Comparison of ENCODE assay signal across 26 mouse cellular contexts in the genomic region with DNA sequence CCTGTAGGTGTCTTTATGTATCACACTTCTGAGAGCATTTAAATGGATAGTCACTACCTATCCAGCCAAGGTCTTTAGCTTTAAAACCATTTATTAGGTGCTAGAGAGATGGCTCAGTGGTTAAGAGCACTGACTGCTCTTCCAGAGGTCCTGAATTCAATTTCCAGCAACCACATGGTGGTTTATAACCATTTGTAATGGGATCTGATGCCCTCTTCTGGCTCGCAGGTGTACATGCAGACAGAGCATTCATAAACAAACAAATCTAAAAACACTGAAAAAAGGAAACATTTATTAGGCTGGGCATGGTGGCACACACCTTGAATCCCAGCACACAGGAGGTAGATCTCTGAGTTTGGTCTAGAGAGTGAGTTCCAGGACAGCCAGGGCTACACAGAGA. TPM values are rescaled to one million over a fixed set of nuclear protein-coding genes. Genes with fewer than 3 reads are reported as not detected.
DNase-seq lines count a peak whose midpoint lies in the region; ATAC-seq and TF ChIP-seq lines count a peak whose summit lies in the region.
"Had no signal": no experiment of that assay in that cellular context is flagged by ENCODE, and none has a peak within 500 bp of the region (broad histone marks: within the 10 kb centered on the region; RNA-seq: fewer than 3 reads in every experiment).

No protein-coding gene starts in this region.

- H3K27ac ChIP-seq in gastrocnemius, adult 2 months, result no peak overlapping the region
- H3K27ac ChIP-seq in layer of hippocampus, adult 2 months, result no peak overlapping the region
- no peak overlapping the region for H3K27ac ChIP-seq in midbrain, postnatal 0 days (ENCODE audit: low read depth, low read length)
- no peak overlapping the region for H3K27ac ChIP-seq in midbrain, embryonic 15.5 days
- H3K27ac ChIP-seq: heart, embryonic 15.5 days; hindbrain, embryonic 15.5 days; limb, embryonic 10.5 days; lung, embryonic 15.5 days; macrophage; midbrain, embryonic 10.5 days; neural tube, embryonic 15.5 days; stomach, embryonic 15.5 days had no signal

- intact Hi-C loops in gastrocnemius, adult 2 months (cut with DNase I), result loop anchor here (5.0 kb wide), 1 partner anchor 103 kb away; no protein-coding TSS in a partner anchor

- no peak for DNase-seq in gastrocnemius, adult 2 months
- DNase-seq in gastrocnemius, adult 18-20 months (ENCODE audit: low spot score), result no peak
- no peak for DNase-seq in layer of hippocampus, adult 2 months (ENCODE audit: low spot score in 2 of 2)
- DNase-seq in layer of hippocampus, postnatal 25 days (ENCODE audit: extremely low spot score in 1 of 2, low spot score in 1 of 2), result no peak
- no peak for DNase-seq in midbrain, postnatal 0 days (ENCODE audit: low spot score)
- DNase-seq in cerebellum, adult 11 months, result no peak
- DNase-seq: adrenal gland, postnatal 10 days; cerebellum, adult 8-10 months; gastrocnemius, postnatal 25 days; heart, postnatal 4 days; kidney, postnatal 4 days; layer of hippocampus, adult 9-11 months; right cerebral cortex, adult 18-20 months; thymus, adult 18-20 months; thymus, postnatal 36 days had no signal

- no peak overlapping the region for H3K4me2 ChIP-seq in midbrain, postnatal 0 days (ENCODE audit: low read depth, low read length, poor library complexity, severe bottlenecking)
- no peak overlapping the region for H3K4me2 ChIP-seq in midbrain, embryonic 15.5 days
- H3K4me2 ChIP-seq: heart, embryonic 15.5 days; hindbrain, embryonic 15.5 days; lung, embryonic 15.5 days; neural tube, embryonic 15.5 days; stomach, embryonic 15.5 days had no signal

- no peak overlapping the region for H3K9ac ChIP-seq in midbrain, postnatal 0 days (replicated peaks; ENCODE audit: low read length, poor library complexity, severe bottlenecking)
- no peak overlapping the region for H3K9ac ChIP-seq in midbrain, embryonic 15.5 days
- H3K9ac ChIP-seq: heart, embryonic 15.5 days; hindbrain, embryonic 15.5 days; lung, embryonic 15.5 days; neural tube, embryonic 15.5 days; stomach, embryonic 15.5 days had no signal

- H3K27me3 ChIP-seq in midbrain, postnatal 0 days (ENCODE audit: insufficient read depth, low read length), result no peaks in the 10 kb centered on the region
- H3K27me3 ChIP-seq in midbrain, embryonic 15.5 days (replicated peaks), result no peaks in the 10 kb centered on the region
- H3K27me3 ChIP-seq: heart, embryonic 15.5 days; hindbrain, embryonic 15.5 days; lung, embryonic 15.5 days; neural tube, embryonic 15.5 days; stomach, embryonic 15.5 days had no signal

- 63% methylated on average over 1 of the region's 1 CpGs for WGBS in midbrain, postnatal 0 days
- WGBS in midbrain, embryonic 15.5 days, result 67% methylated on average over 1 of the region's 1 CpGs

- H3K4me1 ChIP-seq in midbrain, postnatal 0 days (ENCODE audit: insufficient read depth, low read length), result no peaks in the 10 kb centered on the region
- H3K4me1 ChIP-seq in midbrain, embryonic 15.5 days, result no peaks in the 10 kb centered on the region
- H3K4me1 ChIP-seq: heart, embryonic 15.5 days; hindbrain, embryonic 15.5 days; limb, embryonic 10.5 days; lung, embryonic 15.5 days; midbrain, embryonic 10.5 days; neural tube, embryonic 15.5 days; stomach, embryonic 15.5 days had no signal

- no peaks in the 10 kb centered on the region for H3K9me3 ChIP-seq in midbrain, postnatal 0 days (ENCODE audit: low read length)
- H3K9me3 ChIP-seq in midbrain, embryonic 15.5 days, result no peaks in the 10 kb centered on the region
- H3K9me3 ChIP-seq: heart, embryonic 15.5 days; hindbrain, embryonic 15.5 days; limb, embryonic 10.5 days; lung, embryonic 15.5 days; midbrain, embryonic 10.5 days; neural tube, embryonic 15.5 days; stomach, embryonic 15.5 days had no signal

- no peak for ATAC-seq in midbrain, postnatal 0 days (ENCODE audit: low FRiP score)
- no peak for ATAC-seq in midbrain, embryonic 15.5 days (replicated peaks)
- ATAC-seq: forebrain, embryonic 14.5 days; intestine, embryonic 16.5 days had no signal

- no peak overlapping the region for H3K4me3 ChIP-seq in gastrocnemius, adult 2 months
- H3K4me3 ChIP-seq in layer of hippocampus, adult 2 months, result no peak overlapping the region
- no peak overlapping the region for H3K4me3 ChIP-seq in midbrain, postnatal 0 days (ENCODE audit: low read depth, low read length)
- H3K4me3 ChIP-seq in midbrain, embryonic 15.5 days, result no peak overlapping the region
- H3K4me3 ChIP-seq: heart, embryonic 15.5 days; hindbrain, embryonic 15.5 days; limb, embryonic 10.5 days; lung, embryonic 15.5 days; midbrain, embryonic 10.5 days; neural tube, embryonic 15.5 days; stomach, embryonic 15.5 days had no signal

- peaks cover 54% of the 10 kb centered on the region for H3K36me3 ChIP-seq in midbrain, postnatal 0 days (ENCODE audit: insufficient read depth, low read length)
- H3K36me3 ChIP-seq in midbrain, embryonic 15.5 days (replicated peaks), result peaks cover 26% of the 10 kb centered on the region

- TF ChIP-seq CTCF in gastrocnemius, adult 2 months (IDR thresholded peaks at IDR 0.05), result peak; percentile 45
- TF ChIP-seq CTCF in layer of hippocampus, adult 2 months (conservative IDR thresholded peaks at IDR 0.05), result peak; percentile 68
- peak; percentile 58 for TF ChIP-seq CTCF in midbrain, postnatal 0 days (IDR thresholded peaks at IDR 0.05)

RNA-seq across cellular contexts. Expression of gene Arfgap3, which starts 35.1 kb away (rescaled TPM):
- total RNA-seq in gastrocnemius, adult 2 months (2021), result 1 to 10 TPM; 6.0 to 6.7 TPM
- 1 to 10 TPM; 5.4 to 6.0 TPM for total RNA-seq in gastrocnemius, adult 18-20 months (2021)
- 10 to 100 TPM; 17.3 to 17.5 TPM for total RNA-seq in layer of hippocampus, adult 2 months (2021)
- total RNA-seq in layer of hippocampus, postnatal 25 days (2021), result 10 to 100 TPM; 18.0 to 18.3 TPM
- 41.8 and 44.0 TPM in 2 replicates for total RNA-seq in midbrain, postnatal 0 days (2014; rRNA removed)
- polyA plus RNA-seq in midbrain, postnatal 0 days (2015; fragmentation: Nextera tagmentation; extraction: Ambion mirVana), result 36.4 and 36.8 TPM in 2 replicates
- polyA plus RNA-seq in midbrain, embryonic 15.5 days (2015; fragmentation: Nextera tagmentation; extraction: Ambion mirVana), result 44.4 and 45.1 TPM in 2 replicates
